Mouse (Mus musculus) central nervous system, embryonic 11.5 days (tissue): ENCODE results near the gene P4htm. TPM values are rescaled to one million over a fixed set of nuclear protein-coding genes. Genes with fewer than 3 reads are reported as not detected.

Experiments
- polyA plus RNA-seq: library from polyadenylated mRNA; depleted of rRNA; stranded (reverse); fragments of >200 nt; gene quantifications from 2 replicates; pipeline ENCODE4 v1.2.3, GENCODE M21; 2012; rRNA removed

P4htm gene
- polyA plus RNA-seq, result 11.8 and 12.4 TPM in 2 replicates

GRCm38 (mm10) chr9:108596998-108597764 is at the start of gene P4htm:
TSS of gene P4htm (minus strand) at chr9:108597667.

GRCm38 (mm10) chr9:108578545-108579343 is 18.7 kb downstream of the P4htm start, which contains the start of gene Wdr6:
TSS of gene Wdr6 (minus strand) at chr9:108578739.

GRCm38 (mm10) chr9:108569381-108570206 is 27.9 kb downstream of the P4htm start, which contains the start of gene Dalrd3:
TSS of gene Dalrd3 (plus strand) at chr9:108569886.

GRCm38 (mm10) chr9:108566815-108567776 is 30.4 kb downstream of the P4htm start, which contains the start of gene Ndufaf3:
TSS of gene Ndufaf3 (minus strand) at chr9:108567434.

GRCm38 (mm10) chr9:108560227-108560841 is 37.1 kb downstream of the P4htm start, which contains the start of gene Impdh2:
TSS of gene Impdh2 (plus strand) at chr9:108560286.

Other genes with a start within 250 kb of the P4htm start
- 113 and 120 TPM in 2 replicates for gene Usp4, start 249.8 kb downstream of the P4htm start, polyA plus RNA-seq
- 1.4 and 1.8 TPM in 2 replicates for gene 1700102P08Rik, start 204.9 kb downstream of the P4htm start, polyA plus RNA-seq
- 1.1 and 1.6 TPM in 2 replicates for gene Ccdc36, start 169.2 kb downstream of the P4htm start, polyA plus RNA-seq
- not detected in 2 replicates for gene BC048562, start 161.2 kb downstream of the P4htm start, polyA plus RNA-seq
- gene Ccdc71, start 137.1 kb downstream of the P4htm start, polyA plus RNA-seq, result 25.0 and 28.4 TPM in 2 replicates
- 43.0 and 49.4 TPM in 2 replicates for gene Klhdc8b, start 136.1 kb downstream of the P4htm start, polyA plus RNA-seq
- 67.7 and 81.1 TPM in 2 replicates for gene Lamb2, start 117.9 kb downstream of the P4htm start, polyA plus RNA-seq
- gene Usp19, start 107.1 kb downstream of the P4htm start, polyA plus RNA-seq, result 146 and 160 TPM in 2 replicates
- gene Qars, start 90.0 kb downstream of the P4htm start, polyA plus RNA-seq, result 239 and 264 TPM in 2 replicates
- gene Qrich1, start 80.9 kb downstream of the P4htm start, polyA plus RNA-seq, result 122 and 154 TPM in 2 replicates
- 175 and 189 TPM in 2 replicates for gene Impdh2, start 37.4 kb downstream of the P4htm start, polyA plus RNA-seq
- gene Ndufaf3, start 30.2 kb downstream of the P4htm start, polyA plus RNA-seq, result 21.4 and 26.3 TPM in 2 replicates
- gene Dalrd3, start 27.8 kb downstream of the P4htm start, polyA plus RNA-seq, result 83.0 and 118 TPM in 2 replicates
- gene Wdr6, start 18.9 kb downstream of the P4htm start, polyA plus RNA-seq, result 129 and 170 TPM in 2 replicates
- 45.1 and 49.2 TPM in 2 replicates for gene Arih2, start 51.7 kb upstream of the P4htm start, polyA plus RNA-seq
- gene Slc25a20, start 64.4 kb upstream of the P4htm start, polyA plus RNA-seq, result 17.2 and 21.2 TPM in 2 replicates
- gene Prkar2a, start 91.6 kb upstream of the P4htm start, polyA plus RNA-seq, result 27.2 and 40.2 TPM in 2 replicates
- gene Ip6k2, start 186.1 kb upstream of the P4htm start, polyA plus RNA-seq, result 203 and 241 TPM in 2 replicates
- 18.4 and 23.6 TPM in 2 replicates for gene Nckipsd, start 210.7 kb upstream of the P4htm start, polyA plus RNA-seq
- gene Celsr3, start 228.7 kb upstream of the P4htm start, polyA plus RNA-seq, result 30.2 and 66.8 TPM in 2 replicates